Mouse (Mus musculus) pancreas, adult 10 weeks (tissue): Measurements from ENCODE around the gene Dtwd1. TPM values are rescaled to one million over a fixed set of nuclear protein-coding genes. Genes with fewer than 3 reads are reported as not detected.

Experiments
- polyA plus RNA-seq: library from polyadenylated mRNA; stranded (reverse); fragments of 350-450 nt; fragmentation: Illumina TruSeq; extraction: RNeasy Lipid Tissue Mini Kit (QIAGEN cat#74804); gene quantifications from one replicate; pipeline ENCODE4 v1.2.3, GENCODE M21; 2015; ENCODE audit warnings: low read depth, low replicate concordance; ENCODE audit not compliant: insufficient read depth

Dtwd1 gene
- polyA plus RNA-seq: 2.3 TPM

GRCm38 (mm10) chr2:126151855-126152571 is at the start of gene Dtwd1, which contains the start of gene Fam227b:
TSS of gene Dtwd1 (plus strand) at chr2:126152141.
TSS of gene Fam227b (minus strand) at chr2:126152004.

GRCm38 (mm10) chr2:126214800-126215199 is 62.9 kb downstream of the Dtwd1 start, which contains the start of gene Gm17555:
TSS of gene Gm17555 (plus strand) at chr2:126215100.

Other genes starting within 250 kb of the Dtwd1 start
- gene Fgf7, start 117.5 kb upstream of the Dtwd1 start, polyA plus RNA-seq: 1.7 TPM
- not detected for gene Fam227b, start 137 bp upstream of the Dtwd1 start, polyA plus RNA-seq
- gene Gm17555, start 63.0 kb downstream of the Dtwd1 start, polyA plus RNA-seq: not detected